Comparison of ENCODE assay signal across 8 mouse cellular contexts in genomic region chr10:81059603-81060543, GRCm38 (mm10). TPM values are rescaled to one million over a fixed set of nuclear protein-coding genes. Genes with fewer than 3 reads are reported as not detected.
DNase-seq lines count a peak whose midpoint lies in the region; ATAC-seq and TF ChIP-seq lines count a peak whose summit lies in the region.

Sgta (minus strand) TSS chr10:81060181.

- peak; percentile 99 for DNase-seq in gastrocnemius, adult 8-10 months (ENCODE audit: low spot score in 2 of 2)
- DNase-seq in hindlimb bud, embryonic 11.5 days (ENCODE audit: extremely low spot score, low read depth, low spot score) = peak; percentile 100
- peak; percentile 97 to 100 for DNase-seq in left cerebral cortex, adult 8-10 months (ENCODE audit: low spot score in 2 of 2)
- peak; percentile 100 for DNase-seq in right cerebral cortex, postnatal 10 days (ENCODE audit: low spot score in 2 of 2)
- peak; percentile 98 for DNase-seq in urinary bladder, postnatal 25 days (ENCODE audit: low spot score)

- no peak within 1 kb of the TSS for H3K27ac ChIP-seq in cortical plate, adult 2 months (ENCODE audit: insufficient read depth, low read length)

- H3K9me3 ChIP-seq in megakaryocyte, embryonic 14.5 days = no peaks in the 10 kb centered on the region

- H3K27me3 ChIP-seq in megakaryocyte, embryonic 14.5 days (replicated peaks) = no peaks in the 10 kb centered on the region

- TF ChIP-seq CTCF in cortical plate, adult 2 months (IDR thresholded peaks at IDR 0.05; ENCODE audit: extremely low read depth, insufficient read depth, low read length) = no peak

- peaks cover 34% of the 10 kb centered on the region for H3K36me3 ChIP-seq in megakaryocyte, embryonic 14.5 days (replicated peaks; ENCODE audit: low read length)

- peaks cover 9% of the 10 kb centered on the region; the same call in 1 of the 2 replicates for H3K4me1 ChIP-seq in cortical plate, adult 2 months (ENCODE audit: control insufficient read depth, insufficient read depth, low read length)
- H3K4me1 ChIP-seq in megakaryocyte, embryonic 14.5 days = peaks cover 55% of the 10 kb centered on the region

- ATAC-seq in activated CD4-positive, CD25-positive, alpha-beta regulatory T cell, adult 4 months = peak; percentile 86

- peak; percentile 69; the same call in 1 of the 2 replicates for TF ChIP-seq POLR2A in cortical plate, adult 2 months (IDR thresholded peaks at IDR 0.05; ENCODE audit: extremely low read depth, insufficient read depth, low read length)

- H3K4me3 ChIP-seq in cortical plate, adult 2 months (ENCODE audit: insufficient read depth, low read length) = peak within 1 kb of the TSS; percentile 93
- H3K4me3 ChIP-seq in megakaryocyte, embryonic 14.5 days (replicated peaks) = peak within 1 kb of the TSS; percentile 91

RNA-seq across cellular contexts. Expression of gene Sgta, which starts in this region (rescaled TPM):
- 10 to 100 TPM; 54.7 to 68.3 TPM for polyA plus RNA-seq in activated CD4-positive, CD25-positive, alpha-beta regulatory T cell, adult 4 months (2017; shearing (Covaris generic))
- polyA plus RNA-seq in cortical plate, adult 2 months (2012; rRNA removed) = 222 and 228 TPM in 2 replicates
- total RNA-seq in gastrocnemius, adult 8-10 months (2022) = 100 to 1,000 TPM in 3 of 4 experiments, 10 to 100 TPM in 1; 99.1 to 108 (median 105) TPM
- 100 to 1,000 TPM; 165 to 176 (median 169) TPM for total RNA-seq in left cerebral cortex, adult 8-10 months (2022)
- polyA plus RNA-seq in megakaryocyte, embryonic 14.5 days (2012; ENCODE audit: insufficient read depth, low replicate concordance) = 262 and 632 TPM in 2 replicates
